Mouse (Mus musculus) hindbrain, embryonic 15.5 days (tissue): ENCODE data around the gene Gzmc. TPM values are rescaled to one million over a fixed set of nuclear protein-coding genes. Genes with fewer than 3 reads are reported as not detected.

ENCODE experiments used
- ATAC-seq: fragments of 200-750 bp; cut with Nextera tagmentation; 2 replicates; pipeline ENCODE4 v1.8.0; 2017; ENCODE audit warnings: low read depth, moderate number of reproducible peaks, moderate TSS enrichment; ENCODE audit not compliant: low FRiP score
- H3K27ac ChIP-seq: fragments of 300-500 bp; sonication (generic); replicated peaks from 2 replicates; pipeline ENCODE4 v1.5.1; 2015; ENCODE audit warnings: mild to moderate bottlenecking, inconsistent platforms
- H3K27me3 ChIP-seq: fragments of 300-500 bp; sonication (generic); 2 replicates; pipeline ENCODE4 v1.6.1; 2015; ENCODE audit warnings: control low read depth, inconsistent platforms
- H3K36me3 ChIP-seq: fragments of 300-500 bp; sonication (generic); 2 replicates; pipeline ENCODE4 v1.6.1; 2015; ENCODE audit warnings: control low read depth, inconsistent platforms
- H3K4me1 ChIP-seq: fragments of 300-500 bp; sonication (generic); replicated peaks from 2 replicates; pipeline ENCODE4 v1.6.1; 2015; ENCODE audit warnings: control low read depth, inconsistent platforms
- H3K4me2 ChIP-seq: fragments of 300-500 bp; sonication (generic); 2 replicates; pipeline ENCODE4 v1.6.1; 2015; ENCODE audit warnings: moderate library complexity, mild to moderate bottlenecking, inconsistent platforms
- H3K4me3 ChIP-seq: fragments of 300-500 bp; sonication (generic); 2 replicates; pipeline ENCODE4 v1.5.1; 2015; ENCODE audit warnings: mild to moderate bottlenecking, inconsistent platforms
- H3K9ac ChIP-seq: fragments of 300-500 bp; sonication (generic); 2 replicates; pipeline ENCODE4 v1.6.1; 2015; ENCODE audit warnings: inconsistent platforms
- H3K9me3 ChIP-seq: fragments of 300-500 bp; sonication (generic); 2 replicates; pipeline ENCODE4 v1.6.1; 2016; ENCODE audit warnings: control low read depth, inconsistent platforms
- WGBS: fragments of 180-500 bp; shearing (Covaris S2); methylation state at CpG from one replicate; pipeline ENCODE4 v1.1.7; 2015; 5-methylcytosine and 5-hydroxymethylcytosine counted together
- polyA plus RNA-seq: library from polyadenylated mRNA; unstranded; fragments of >200 nt; fragmentation: Nextera tagmentation; extraction: Ambion mirVana; gene quantifications from 2 replicates; pipeline ENCODE4 v1.2.1, GENCODE M21; 2015

Gene Gzmc
- polyA plus RNA-seq, 1 experiment from 2014 or later = not detected

GRCm38 (mm10) chr14:56186521-56186920, 47.9 kb downstream of the Gzmc start:
- no peak overlapping the region for H3K9ac ChIP-seq
- no peak overlapping the region for H3K4me3 ChIP-seq
- H3K4me1 ChIP-seq = no peaks in the 10 kb centered on the region
- ATAC-seq = no peak
- H3K9me3 ChIP-seq = no peaks in the 10 kb centered on the region
- no peaks in the 10 kb centered on the region for H3K36me3 ChIP-seq
- H3K4me2 ChIP-seq = no peak overlapping the region
- no peaks in the 10 kb centered on the region for H3K27me3 ChIP-seq
- no peak overlapping the region for H3K27ac ChIP-seq
- WGBS = 81% methylated on average over 5 of the region's 5 CpGs

Other genes with a start within 250 kb of the Gzmc start
- gene Mcpt1, start 216.7 kb downstream of the Gzmc start, polyA plus RNA-seq = not detected in 2 replicates
- gene Mcpt9, start 204.2 kb downstream of the Gzmc start, polyA plus RNA-seq = not detected in 2 replicates
- not detected in 2 replicates for gene Mcpt2, start 192.6 kb downstream of the Gzmc start, polyA plus RNA-seq
- gene Mcpt4, start 172.3 kb downstream of the Gzmc start, polyA plus RNA-seq = not detected in 2 replicates
- gene Mcpt8, start 149.4 kb downstream of the Gzmc start, polyA plus RNA-seq = not detected in 2 replicates
- not detected in 2 replicates for gene Ctsg, start 132.1 kb downstream of the Gzmc start, polyA plus RNA-seq
- not detected in 2 replicates for gene Gzme, start 114.0 kb downstream of the Gzmc start, polyA plus RNA-seq
- gene Gzmd, start 102.0 kb downstream of the Gzmc start, polyA plus RNA-seq = not detected in 2 replicates
- not detected in 2 replicates for gene Gzmg, start 75.1 kb downstream of the Gzmc start, polyA plus RNA-seq
- gene Gzmn, start 60.1 kb downstream of the Gzmc start, polyA plus RNA-seq = not detected in 2 replicates
- gene Gzmf, start 23.2 kb downstream of the Gzmc start, polyA plus RNA-seq = not detected in 2 replicates
- gene Gzmb, start 27.6 kb upstream of the Gzmc start, polyA plus RNA-seq = not detected in 2 replicates
- 0.18 and 0.25 TPM in 2 replicates for gene Atp12a, start 130.4 kb upstream of the Gzmc start, polyA plus RNA-seq
- gene Rnf17, start 167.9 kb upstream of the Gzmc start, polyA plus RNA-seq = 1.3 and 1.6 TPM in 2 replicates